14 mouse cellular contexts compared by ENCODE assay signal in the genomic region with DNA sequence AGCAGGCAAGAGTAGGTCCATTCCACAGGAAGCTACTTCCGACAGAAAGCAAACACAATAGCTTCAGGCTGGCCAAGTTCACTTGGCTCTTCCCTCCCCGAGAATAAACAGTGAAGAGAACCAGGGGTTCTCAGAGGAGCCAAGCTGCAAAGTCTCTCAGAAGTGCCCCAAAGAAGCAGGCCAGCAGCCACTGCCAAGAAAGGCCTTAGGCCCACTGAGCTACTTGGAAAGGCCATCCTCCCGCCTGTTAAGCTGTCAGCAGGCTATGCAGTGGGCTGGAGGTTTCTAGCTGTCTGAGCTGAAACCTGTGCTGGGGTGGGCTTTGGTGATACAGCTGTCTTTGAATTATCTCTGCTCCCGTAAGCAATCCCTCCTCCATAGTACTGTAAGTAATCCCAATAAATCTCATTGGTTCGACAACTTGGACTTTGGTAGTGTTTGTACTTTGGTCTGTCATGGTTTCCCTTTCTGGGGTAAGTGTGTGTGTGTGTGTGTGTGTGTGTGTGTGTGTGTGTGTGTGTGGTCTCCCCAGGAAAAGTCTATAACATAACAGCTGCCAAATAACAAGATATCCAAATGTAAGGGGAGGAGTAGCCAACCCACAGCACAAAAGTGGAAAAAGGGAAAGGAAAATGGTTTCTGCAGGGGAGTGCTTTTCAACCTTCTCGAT. TPM values are rescaled to one million over a fixed set of nuclear protein-coding genes. Genes with fewer than 3 reads are reported as not detected.
DNase-seq lines count a peak whose midpoint lies in the region; ATAC-seq and TF ChIP-seq lines count a peak whose summit lies in the region.
"Had no signal": no experiment of that assay in that cellular context is flagged by ENCODE, and none has a peak within 500 bp of the region (broad histone marks: within the 10 kb centered on the region; RNA-seq: fewer than 3 reads in every experiment).

No protein-coding gene starts in this region.

- H3K36me3 ChIP-seq in heart, embryonic 15.5 days = no peaks in the 10 kb centered on the region
- no peaks in the 10 kb centered on the region for H3K36me3 ChIP-seq in heart, embryonic 12.5 days
- H3K36me3 ChIP-seq in lung, embryonic 14.5 days (ENCODE audit: insufficient read depth) = no peaks in the 10 kb centered on the region
- no peaks in the 10 kb centered on the region for H3K36me3 ChIP-seq in limb, embryonic 15.5 days

- no peak overlapping the region for H3K9ac ChIP-seq in heart, embryonic 15.5 days
- H3K9ac ChIP-seq in heart, embryonic 12.5 days = no peak overlapping the region
- H3K9ac ChIP-seq in lung, embryonic 14.5 days = no peak overlapping the region
- H3K9ac ChIP-seq in limb, embryonic 15.5 days = no peak overlapping the region

- H3K27ac ChIP-seq in heart, embryonic 15.5 days = peak overlapping the region; percentile 10; the same call in 1 of the 2 replicates
- no peak overlapping the region for H3K27ac ChIP-seq in heart, embryonic 12.5 days (ENCODE audit: poor library complexity, severe bottlenecking)
- H3K27ac ChIP-seq in lung, embryonic 14.5 days (ENCODE audit: low read depth) = peak overlapping the region; percentile 60
- peak overlapping the region; percentile 12; the same call in 1 of the 2 replicates for H3K27ac ChIP-seq in limb, embryonic 15.5 days

- DNase-seq in lung, embryonic 14.5 days = peak; percentile 78
- DNase-seq in lung, postnatal 25 days (ENCODE audit: low spot score) = no peak
- DNase-seq in lung, postnatal 36 days = peak; percentile 37
- DNase-seq in gastrocnemius, postnatal 4 days (ENCODE audit: low spot score in 2 of 2) = no peak
- DNase-seq in MN1 (ENCODE audit: low spot score) = no peak
- DNase-seq: adrenal gland, postnatal 36 days; cerebellum, adult 11-12 months; gastrocnemius, postnatal 10 days; retina, postnatal 1 day had no signal

- no peak overlapping the region for H3K4me2 ChIP-seq in heart, embryonic 15.5 days
- H3K4me2 ChIP-seq in heart, embryonic 12.5 days = no peak overlapping the region
- no peak overlapping the region for H3K4me2 ChIP-seq in lung, embryonic 14.5 days
- no peak overlapping the region for H3K4me2 ChIP-seq in limb, embryonic 15.5 days

- H3K9me3 ChIP-seq in heart, embryonic 15.5 days (replicated peaks) = no peaks in the 10 kb centered on the region
- H3K9me3 ChIP-seq in heart, embryonic 12.5 days (replicated peaks) = no peaks in the 10 kb centered on the region
- H3K9me3 ChIP-seq in lung, embryonic 14.5 days (ENCODE audit: low read depth, low read length) = no peaks in the 10 kb centered on the region
- no peaks in the 10 kb centered on the region for H3K9me3 ChIP-seq in limb, embryonic 15.5 days

- WGBS in heart, embryonic 15.5 days = 47% methylated on average over 6 of the region's 6 CpGs
- WGBS in heart, embryonic 12.5 days = 56% methylated on average over 6 of the region's 6 CpGs
- 30% methylated on average over 6 of the region's 6 CpGs for WGBS in lung, embryonic 14.5 days
- WGBS in limb, embryonic 15.5 days = 56% methylated on average over 6 of the region's 6 CpGs

- H3K4me3 ChIP-seq in heart, embryonic 15.5 days = no peak overlapping the region
- H3K4me3 ChIP-seq in heart, embryonic 12.5 days = no peak overlapping the region
- no peak overlapping the region for H3K4me3 ChIP-seq in lung, embryonic 14.5 days (ENCODE audit: low read depth, low read length)
- H3K4me3 ChIP-seq in limb, embryonic 15.5 days = no peak overlapping the region
- H3K4me3 ChIP-seq: megakaryocyte, embryonic 14.5 days had no signal

- no peak for ATAC-seq in heart, embryonic 15.5 days (replicated peaks; ENCODE audit: insufficient number of reproducible peaks, insufficient read depth, low FRiP score, low read depth)
- ATAC-seq in heart, embryonic 12.5 days (ENCODE audit: insufficient number of reproducible peaks, low FRiP score) = no peak
- ATAC-seq in lung, embryonic 14.5 days (ENCODE audit: insufficient read depth) = peak; percentile 77
- no peak for ATAC-seq in limb, embryonic 15.5 days (ENCODE audit: insufficient number of reproducible peaks, low FRiP score, low TSS enrichment, low read depth)
- ATAC-seq: forebrain, embryonic 14.5 days had no signal

- no peaks in the 10 kb centered on the region for H3K27me3 ChIP-seq in heart, embryonic 15.5 days
- no peaks in the 10 kb centered on the region for H3K27me3 ChIP-seq in heart, embryonic 12.5 days (replicated peaks)
- no peaks in the 10 kb centered on the region for H3K27me3 ChIP-seq in lung, embryonic 14.5 days (ENCODE audit: insufficient read depth, low read length)
- H3K27me3 ChIP-seq in limb, embryonic 15.5 days = no peaks in the 10 kb centered on the region

- no peak for TF ChIP-seq CTCF in lung, embryonic 14.5 days (IDR thresholded peaks at IDR 0.05; ENCODE audit: low read depth)

- 0 out of 2 replicates have a peak, but pooled peaks cover 10% of the 10 kb centered on the region for H3K4me1 ChIP-seq in heart, embryonic 15.5 days (replicated peaks)
- peaks cover 2% of the 10 kb centered on the region; the same call in 1 of the 2 replicates for H3K4me1 ChIP-seq in heart, embryonic 12.5 days (replicated peaks)
- H3K4me1 ChIP-seq in lung, embryonic 14.5 days (ENCODE audit: insufficient read depth) = peaks cover 12% of the 10 kb centered on the region
- peaks cover 2% of the 10 kb centered on the region; the same call in 1 of the 2 replicates for H3K4me1 ChIP-seq in limb, embryonic 15.5 days

RNA-seq across cellular contexts. Expression of a gene that starts 7.6 kb away (rescaled TPM):
- 20.2 and 27.1 TPM in 2 replicates for polyA plus RNA-seq in heart, embryonic 15.5 days (2015; fragmentation: Nextera tagmentation; extraction: Ambion mirVana)
- 39.2 and 42.6 TPM in 2 replicates for polyA plus RNA-seq in heart, embryonic 12.5 days (2016; fragmentation: Nextera tagmentation; extraction: Ambion mirVana)
- polyA plus RNA-seq in lung, embryonic 14.5 days (2014; fragmentation: Nextera tagmentation; extraction: Ambion mirVana) = 80.7 and 81.1 TPM in 2 replicates
- 30.4 and 35.2 TPM in 2 replicates for polyA plus RNA-seq in limb, embryonic 15.5 days (2015; fragmentation: Nextera tagmentation; extraction: Ambion mirVana)
- total RNA-seq in gastrocnemius, postnatal 4 days (2021) = 10 to 100 TPM; 61.5 to 67.8 TPM

Comparison
In these comparisons a context has a peak if more than half of its experiments do, and no peak if none do; other contexts are left out.
1. DNase-seq: peak in lung, embryonic 14.5 days (single experiment) and lung, postnatal 36 days (single experiment); none in lung, postnatal 25 days (single experiment), gastrocnemius, postnatal 4 days (0 of 2) and MN1 (single experiment).